Mouse (Mus musculus): ENCODE measurements around the gene Sh3bp5. TPM values are rescaled to one million over a fixed set of nuclear protein-coding genes. Genes with fewer than 3 reads are reported as not detected.
A peak's percentile ranks its signal among the peaks of the same experiment; 100 is the strongest.

The Sh3bp5 gene
- total RNA-seq, 2 experiments from 2014 or later: 78.7 to 80.1 TPM

- DNase-seq: no peak
Observed at GRCm38 (mm10) chr14:31407911-31408604, 27.8 kb downstream of the Sh3bp5 start.

GRCm38 (mm10) chr14:31407208-31407607 lies 28.7 kb downstream of the Sh3bp5 start:
- DNase-seq: peak; percentile 69

GRCm38 (mm10) chr14:31406154-31406810 lies 29.6 kb downstream of the Sh3bp5 start:
- no peak for DNase-seq

- no peak for DNase-seq
Observed at GRCm38 (mm10) chr14:31405652-31406051, 30.2 kb downstream of the Sh3bp5 start.

- DNase-seq: no peak
Observed at GRCm38 (mm10) chr14:31404663-31405062, 31.2 kb downstream of the Sh3bp5 start.

GRCm38 (mm10) chr14:31403995-31404394 lies 31.9 kb downstream of the Sh3bp5 start:
- no peak for DNase-seq

GRCm38 (mm10) chr14:31403556-31403955 lies 32.3 kb downstream of the Sh3bp5 start:
- no peak for DNase-seq

GRCm38 (mm10) chr14:31402693-31403092 lies 33.2 kb downstream of the Sh3bp5 start:
- no peak for DNase-seq

GRCm38 (mm10) chr14:31401918-31402427 lies 33.9 kb downstream of the Sh3bp5 start:
- no peak for DNase-seq

GRCm38 (mm10) chr14:31400896-31401295 lies 35.0 kb downstream of the Sh3bp5 start:
- DNase-seq: no peak

GRCm38 (mm10) chr14:31400246-31400645 lies 35.6 kb downstream of the Sh3bp5 start:
- DNase-seq: no peak

- no peak for DNase-seq
Observed at GRCm38 (mm10) chr14:31399271-31399670, 36.6 kb downstream of the Sh3bp5 start.

GRCm38 (mm10) chr14:31398819-31399218 lies 37.1 kb downstream of the Sh3bp5 start:
- no peak for DNase-seq

- peak; percentile 76 for DNase-seq
Observed at GRCm38 (mm10) chr14:31397791-31398595, 37.9 kb downstream of the Sh3bp5 start.

- DNase-seq: no peak
Observed at GRCm38 (mm10) chr14:31397353-31397752, 38.5 kb downstream of the Sh3bp5 start.

- DNase-seq: no peak
Observed at GRCm38 (mm10) chr14:31396428-31396827, 39.5 kb downstream of the Sh3bp5 start.

GRCm38 (mm10) chr14:31395629-31396199 lies 40.2 kb downstream of the Sh3bp5 start:
- no peak for DNase-seq

GRCm38 (mm10) chr14:31394822-31395532 lies 40.9 kb downstream of the Sh3bp5 start:
- DNase-seq: no peak

- DNase-seq: no peak
Observed at GRCm38 (mm10) chr14:31393936-31394630, 41.8 kb downstream of the Sh3bp5 start.

- no peak for DNase-seq
Observed at GRCm38 (mm10) chr14:31393546-31393890, 42.4 kb downstream of the Sh3bp5 start.

GRCm38 (mm10) chr14:31392873-31393545 lies 42.9 kb downstream of the Sh3bp5 start:
- DNase-seq: no peak

All from heart, postnatal 4 days (tissue).